In the genomic region with DNA sequence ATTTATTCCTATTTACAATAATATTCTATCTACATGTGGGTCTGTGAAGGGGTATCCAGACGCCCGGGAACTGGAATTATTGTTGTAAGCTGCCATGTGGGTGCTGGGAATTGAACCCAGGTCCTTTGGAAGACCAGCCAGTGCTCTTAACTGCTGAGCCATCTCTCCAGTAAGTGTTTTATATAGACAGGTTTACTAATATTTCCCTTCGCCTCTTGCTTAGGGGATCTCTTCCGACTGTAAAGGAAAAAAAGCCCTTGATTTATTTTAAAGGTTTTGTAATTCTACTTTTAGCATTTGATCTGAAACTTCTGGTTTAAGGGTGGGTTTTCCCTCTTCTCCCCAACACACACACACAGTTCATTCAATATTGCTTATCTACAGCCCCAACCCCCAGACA, we compare ENCODE assay signal across 9 mouse cellular contexts. TPM values are rescaled to one million over a fixed set of nuclear protein-coding genes. Genes with fewer than 3 reads are reported as not detected.
DNase-seq lines count a peak whose midpoint lies in the region; ATAC-seq and TF ChIP-seq lines count a peak whose summit lies in the region.
"Had no signal": no experiment of that assay in that cellular context is flagged by ENCODE, and none has a peak within 500 bp of the region (broad histone marks: within the 10 kb centered on the region; RNA-seq: fewer than 3 reads in every experiment).

No protein-coding gene starts in this region.

- H3K9me3 ChIP-seq in kidney, embryonic 15.5 days (replicated peaks): no peaks in the 10 kb centered on the region
- H3K9me3 ChIP-seq in hindbrain, embryonic 15.5 days: no peaks in the 10 kb centered on the region
- H3K9me3 ChIP-seq in midbrain, embryonic 14.5 days (ENCODE audit: control insufficient read depth, low read length): no peaks in the 10 kb centered on the region

- H3K27me3 ChIP-seq in kidney, embryonic 15.5 days: peaks cover 56% of the 10 kb centered on the region
- peaks cover 17% of the 10 kb centered on the region for H3K27me3 ChIP-seq in hindbrain, embryonic 15.5 days
- H3K27me3 ChIP-seq in midbrain, embryonic 14.5 days (ENCODE audit: control insufficient read depth, insufficient read depth, low read length): peaks cover 27% of the 10 kb centered on the region

- intact Hi-C loops in left cerebral cortex, postnatal 10 days (cut with DNase I): loop anchor here (2.0 kb wide), 1 partner anchor 41 kb away; no protein-coding TSS in a partner anchor

- H3K4me1 ChIP-seq in kidney, embryonic 15.5 days: peaks cover 26% of the 10 kb centered on the region
- H3K4me1 ChIP-seq in bone marrow macrophage, adult 2 months (ENCODE audit: control insufficient read depth, insufficient read depth, low read length): peaks cover 26% of the 10 kb centered on the region
- H3K4me1 ChIP-seq in hindbrain, embryonic 15.5 days (replicated peaks): peaks cover 25% of the 10 kb centered on the region
- peaks cover 5% of the 10 kb centered on the region; the same call in 1 of the 2 replicates for H3K4me1 ChIP-seq in midbrain, embryonic 14.5 days (ENCODE audit: control insufficient read depth, insufficient read depth, low read length)

- H3K27ac ChIP-seq in kidney, embryonic 15.5 days: no peak overlapping the region
- peak overlapping the region; percentile 91 for H3K27ac ChIP-seq in bone marrow macrophage, adult 2 months (ENCODE audit: insufficient read depth, low read depth, low read length)
- peak overlapping the region; percentile 92; the same call in 1 of the 2 replicates for H3K27ac ChIP-seq in hindbrain, embryonic 15.5 days (replicated peaks)
- H3K27ac ChIP-seq in midbrain, embryonic 14.5 days (replicated peaks; ENCODE audit: low read depth, low read length): no peak overlapping the region

- no peak for DNase-seq in kidney, adult 11 months
- DNase-seq in midbrain, embryonic 14.5 days: no peak
- DNase-seq in adrenal gland, adult 8-10 months: no peak
- DNase-seq in left cerebral cortex, postnatal 10 days (ENCODE audit: extremely low spot score in 1 of 2, low spot score in 2 of 2): no peak
- no peak for DNase-seq in lung, postnatal 25 days (ENCODE audit: low spot score)

- no peak for ATAC-seq in kidney, embryonic 15.5 days (replicated peaks; ENCODE audit: low FRiP score)
- no peak for ATAC-seq in hindbrain, embryonic 15.5 days (ENCODE audit: low FRiP score, low read depth)
- no peak for ATAC-seq in midbrain, embryonic 14.5 days (ENCODE audit: low FRiP score, low TSS enrichment)

- no peak for TF ChIP-seq CTCF in bone marrow macrophage, adult 2 months (IDR thresholded peaks at IDR 0.05; ENCODE audit: low read depth, low read length)

- H3K4me2 ChIP-seq in kidney, embryonic 15.5 days: peak overlapping the region; percentile 100; the same call in 1 of the 2 replicates
- peak overlapping the region; percentile 84 for H3K4me2 ChIP-seq in hindbrain, embryonic 15.5 days
- H3K4me2 ChIP-seq in midbrain, embryonic 14.5 days (ENCODE audit: low read length): peak overlapping the region; percentile 93

- H3K36me3 ChIP-seq in kidney, embryonic 15.5 days: no peaks in the 10 kb centered on the region
- H3K36me3 ChIP-seq in hindbrain, embryonic 15.5 days: no peaks in the 10 kb centered on the region
- H3K36me3 ChIP-seq in midbrain, embryonic 14.5 days (ENCODE audit: control insufficient read depth, insufficient read depth, low read length): 0 out of 2 replicates have a peak, but pooled peaks cover 8% of the 10 kb centered on the region

- H3K4me3 ChIP-seq in kidney, embryonic 15.5 days (replicated peaks): no peak overlapping the region
- H3K4me3 ChIP-seq in bone marrow macrophage, adult 2 months (ENCODE audit: insufficient read depth, low read length): no peak overlapping the region
- peak overlapping the region; percentile 93; the same call in 1 of the 2 replicates for H3K4me3 ChIP-seq in hindbrain, embryonic 15.5 days
- H3K4me3 ChIP-seq in midbrain, embryonic 14.5 days (replicated peaks; ENCODE audit: low read depth, low read length): no peak overlapping the region

- H3K9ac ChIP-seq in kidney, embryonic 15.5 days: no peak overlapping the region
- no peak overlapping the region for H3K9ac ChIP-seq in hindbrain, embryonic 15.5 days
- no peak overlapping the region for H3K9ac ChIP-seq in midbrain, embryonic 14.5 days (replicated peaks; ENCODE audit: low read length)

- no peak for TF ChIP-seq POLR2A in bone marrow macrophage, adult 2 months (IDR thresholded peaks at IDR 0.05; ENCODE audit: borderline replicate concordance, low read depth, low read length)

- WGBS in kidney, embryonic 15.5 days: 91% methylated on average over 4 of the region's 4 CpGs
- 93% methylated on average over 4 of the region's 4 CpGs for WGBS in hindbrain, embryonic 15.5 days
- WGBS in midbrain, embryonic 14.5 days: 98% methylated on average over 4 of the region's 4 CpGs

RNA-seq across cellular contexts. Expression of gene B4galnt1, which starts 0.8 kb away (rescaled TPM):
- 7.5 and 7.7 TPM in 2 replicates for polyA plus RNA-seq in kidney, embryonic 15.5 days (2015; fragmentation: Nextera tagmentation; extraction: Ambion mirVana)
- polyA plus RNA-seq in bone marrow macrophage, adult 2 months (2012; ENCODE audit: insufficient read depth, insufficient read length, missing spikeins): 42.2 and 50.6 TPM in 2 replicates
- 54.0 and 74.6 TPM in 2 replicates for polyA plus RNA-seq in hindbrain, embryonic 15.5 days (2015; fragmentation: Nextera tagmentation; extraction: Ambion mirVana)
- 66.8 and 74.1 TPM in 2 replicates for polyA plus RNA-seq in midbrain, embryonic 14.5 days (2014; fragmentation: Nextera tagmentation; extraction: Ambion mirVana)
- 10 to 100 TPM in 2 of 4 experiments, 1 to 10 TPM in 2; 8.8 to 13.4 (median 11.1) TPM for total RNA-seq in adrenal gland, adult 8-10 months (2022)
- total RNA-seq in left cerebral cortex, postnatal 10 days (2021): 100 to 1,000 TPM; 105 to 107 TPM

RNA-seq across cellular contexts. Expression of gene Slc26a10, which starts 16.3 kb away (rescaled TPM):
- 3.1 and 3.3 TPM in 2 replicates for polyA plus RNA-seq in kidney, embryonic 15.5 days (2015; fragmentation: Nextera tagmentation; extraction: Ambion mirVana)
- polyA plus RNA-seq in bone marrow macrophage, adult 2 months (2012; ENCODE audit: insufficient read depth, insufficient read length, missing spikeins): not detected in 2 replicates
- 0.91 and 1.0 TPM in 2 replicates for polyA plus RNA-seq in hindbrain, embryonic 15.5 days (2015; fragmentation: Nextera tagmentation; extraction: Ambion mirVana)
- polyA plus RNA-seq in midbrain, embryonic 14.5 days (2014; fragmentation: Nextera tagmentation; extraction: Ambion mirVana): 0.58 and 0.66 TPM in 2 replicates
- total RNA-seq in adrenal gland, adult 8-10 months (2022): 1 to 10 TPM in 1 of 4 experiments, under 1 TPM in 3; 0.21 to 2.3 (median 0.48) TPM
- 1 to 10 TPM; 1.0 to 1.2 TPM for total RNA-seq in left cerebral cortex, postnatal 10 days (2021)

RNA-seq across cellular contexts. Expression of gene Arhgef25, which starts 25.7 kb away (rescaled TPM):
- 40.6 and 52.6 TPM in 2 replicates for polyA plus RNA-seq in kidney, embryonic 15.5 days (2015; fragmentation: Nextera tagmentation; extraction: Ambion mirVana)
- 1.3 TPM in 1 of 2 replicates, not detected in the other for polyA plus RNA-seq in bone marrow macrophage, adult 2 months (2012; ENCODE audit: insufficient read depth, insufficient read length, missing spikeins)
- 27.3 and 30.3 TPM in 2 replicates for polyA plus RNA-seq in hindbrain, embryonic 15.5 days (2015; fragmentation: Nextera tagmentation; extraction: Ambion mirVana)
- polyA plus RNA-seq in midbrain, embryonic 14.5 days (2014; fragmentation: Nextera tagmentation; extraction: Ambion mirVana): 19.0 and 19.6 TPM in 2 replicates
- 10 to 100 TPM; 24.8 to 52.1 (median 37.9) TPM for total RNA-seq in adrenal gland, adult 8-10 months (2022)
- total RNA-seq in left cerebral cortex, postnatal 10 days (2021): 10 to 100 TPM; 65.2 to 69.1 TPM
- polyA plus RNA-seq: activated CD4-positive, CD25-positive, alpha-beta regulatory T cell, adult 4 months had no signal

RNA-seq across cellular contexts. Expression of gene Dtx3, which starts 31.3 kb away (rescaled TPM):
- 100 and 129 TPM in 2 replicates for polyA plus RNA-seq in kidney, embryonic 15.5 days (2015; fragmentation: Nextera tagmentation; extraction: Ambion mirVana)
- polyA plus RNA-seq in bone marrow macrophage, adult 2 months (2012; ENCODE audit: insufficient read depth, insufficient read length, missing spikeins): 60.1 and 68.7 TPM in 2 replicates
- 240 and 266 TPM in 2 replicates for polyA plus RNA-seq in hindbrain, embryonic 15.5 days (2015; fragmentation: Nextera tagmentation; extraction: Ambion mirVana)
- 219 and 244 TPM in 2 replicates for polyA plus RNA-seq in midbrain, embryonic 14.5 days (2014; fragmentation: Nextera tagmentation; extraction: Ambion mirVana)
- 100 to 1,000 TPM in 2 of 4 experiments, 10 to 100 TPM in 2; 61.1 to 158 (median 116) TPM for total RNA-seq in adrenal gland, adult 8-10 months (2022)
- total RNA-seq in left cerebral cortex, postnatal 10 days (2021): 100 to 1,000 TPM; 182 to 185 TPM

RNA-seq across cellular contexts. Expression of gene Os9, which starts 43.3 kb away (rescaled TPM):
- 88.1 and 94.0 TPM in 2 replicates for polyA plus RNA-seq in kidney, embryonic 15.5 days (2015; fragmentation: Nextera tagmentation; extraction: Ambion mirVana)
- 164 and 167 TPM in 2 replicates for polyA plus RNA-seq in bone marrow macrophage, adult 2 months (2012; ENCODE audit: insufficient read depth, insufficient read length, missing spikeins)
- 125 and 130 TPM in 2 replicates for polyA plus RNA-seq in hindbrain, embryonic 15.5 days (2015; fragmentation: Nextera tagmentation; extraction: Ambion mirVana)
- 82.1 and 82.7 TPM in 2 replicates for polyA plus RNA-seq in midbrain, embryonic 14.5 days (2014; fragmentation: Nextera tagmentation; extraction: Ambion mirVana)
- 100 to 1,000 TPM; 139 to 153 (median 150) TPM for total RNA-seq in adrenal gland, adult 8-10 months (2022)
- 100 to 1,000 TPM; 103 to 107 TPM for total RNA-seq in left cerebral cortex, postnatal 10 days (2021)

Comparison
In these comparisons a context has a peak if more than half of its experiments do, and no peak if none do; other contexts are left out.
1. H3K27ac ChIP-seq: peak in bone marrow macrophage, adult 2 months (single experiment) and hindbrain, embryonic 15.5 days (single experiment); none in kidney, embryonic 15.5 days (single experiment) and midbrain, embryonic 14.5 days (single experiment).
2. Peak in every context shown above with its lines, with median percentiles within 50 percentile points of each other: H3K4me2 ChIP-seq.